Mouse (Mus musculus): ENCODE measurements around the gene Nedd8.

The Nedd8 gene

GRCm38 (mm10) chr14:55617822-55618221 lies 54.1 kb downstream of the Nedd8 start, which contains the start of gene Rec8:
Rec8 (plus strand) TSS chr14:55618037.
- intact Hi-C loops (cut with DNase I): no loop called here

GRCm38 (mm10) chr14:55616844-55617243 lies 55.1 kb downstream of the Nedd8 start:
- intact Hi-C loops (cut with DNase I): no loop called here

DNA sequence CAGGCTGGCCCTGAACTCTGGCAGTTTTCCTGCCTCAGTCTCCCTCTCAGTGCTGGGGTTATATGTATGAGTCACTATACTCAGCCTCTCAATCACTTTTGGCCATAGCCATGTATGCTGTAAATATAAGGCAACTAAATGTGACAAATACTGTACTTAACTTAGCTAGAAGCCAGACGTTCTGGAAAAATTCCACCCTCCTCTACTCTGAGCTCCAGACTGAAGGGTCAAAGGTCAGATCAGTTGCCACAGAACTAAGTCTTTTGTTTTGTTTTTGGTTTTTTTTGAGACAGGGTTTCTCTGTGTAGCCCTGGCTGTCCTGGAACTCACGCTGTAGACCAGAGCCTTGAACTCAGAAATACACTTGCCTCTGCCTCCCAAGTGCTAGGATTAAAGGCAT lies 56.0 kb downstream of the Nedd8 start:
- intact Hi-C loops (cut with DNase I): no loop called here

DNA sequence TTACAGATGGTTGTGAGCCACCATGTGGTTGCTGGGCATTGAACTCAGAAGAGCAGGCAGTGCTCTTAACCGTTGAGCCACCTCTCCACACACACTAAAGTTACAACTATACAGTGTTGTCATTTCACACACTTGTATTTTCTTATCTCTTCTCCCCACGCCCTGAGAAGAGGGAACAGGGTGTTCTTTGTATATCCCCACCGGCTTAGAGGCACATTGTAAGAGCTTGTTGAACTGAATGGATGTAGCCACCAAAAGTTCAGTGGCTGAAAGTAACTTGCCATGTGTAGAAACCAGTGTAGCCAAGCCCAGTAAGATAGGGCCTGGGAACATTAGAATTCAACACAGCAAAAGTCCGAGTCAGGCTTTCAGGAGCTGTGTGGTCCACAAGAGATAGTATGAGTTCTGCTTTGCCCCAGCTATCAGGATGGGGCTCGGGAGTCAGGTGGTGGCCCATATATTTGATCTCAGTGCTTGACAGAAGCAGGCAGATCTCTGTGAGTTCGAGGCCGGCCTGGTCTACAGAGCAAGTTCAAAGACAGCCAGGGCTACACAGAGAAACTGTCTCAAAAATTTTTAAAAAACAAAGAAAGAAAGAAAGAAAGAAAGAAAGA lies 57.3 kb downstream of the Nedd8 start:
- intact Hi-C loops (cut with DNase I): no loop called here

- intact Hi-C loops (cut with DNase I): no loop called here
Observed at GRCm38 (mm10) chr14:55613346-55613745, 58.6 kb downstream of the Nedd8 start.
